Mouse (Mus musculus) lung, adult 2 months (tissue): ENCODE data around the gene Rfc2.

ENCODE experiments used
- CTCF ChIP-seq: fragments of 200-500 bp; IDR thresholded peaks from 2 replicates; pipeline ENCODE4 v1.5.1; 2011; ENCODE audit warnings: mild to moderate bottlenecking, low read length, control low read depth; ENCODE audit not compliant: insufficient read depth
- POLR2A ChIP-seq: fragments of 200-500 bp; IDR thresholded peaks from 2 replicates; pipeline ENCODE4 v1.6.1; 2011; ENCODE audit warnings: low read depth, mild to moderate bottlenecking, control low read depth, low read length, borderline replicate concordance; ENCODE audit errors: extremely low read depth

GRCm38 (mm10) chr5:134564272-134564671 lies 16.9 kb upstream of the Rfc2 start:
- TF ChIP-seq CTCF (no peak), POLR2A (no peak)
